Mouse (Mus musculus): ENCODE results near the gene Tm7sf3.

DNA sequence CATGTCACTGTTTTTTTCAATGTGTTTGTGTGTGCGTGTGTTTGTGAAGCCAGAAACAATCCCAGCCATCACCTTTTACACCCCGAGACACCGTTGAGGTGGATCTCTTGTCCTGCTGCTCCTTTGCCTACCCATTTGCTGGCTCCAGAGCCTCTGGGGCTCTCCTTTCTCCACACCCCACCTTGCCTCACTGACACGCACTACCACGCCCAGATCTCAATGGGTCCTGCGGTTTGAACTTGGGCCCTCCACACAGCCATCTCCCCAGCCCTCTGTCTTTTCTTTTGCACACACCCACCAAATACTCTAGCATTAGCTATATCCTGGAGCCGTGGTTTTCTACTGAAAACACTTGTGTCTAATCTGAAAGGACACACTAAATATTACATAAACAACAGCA, 30.7 kb downstream of the Tm7sf3 start:
- TF ChIP-seq CTCF (IDR thresholded peaks at IDR 0.05; ENCODE audit: extremely low read depth, insufficient read depth, low read length) (no peak), POLR2A (IDR thresholded peaks at IDR 0.05; ENCODE audit: extremely low read depth, insufficient read depth, low read length) (no peak)
